Mouse (Mus musculus): ENCODE results near the gene Ttc14.

Ttc14 gene

DNA sequence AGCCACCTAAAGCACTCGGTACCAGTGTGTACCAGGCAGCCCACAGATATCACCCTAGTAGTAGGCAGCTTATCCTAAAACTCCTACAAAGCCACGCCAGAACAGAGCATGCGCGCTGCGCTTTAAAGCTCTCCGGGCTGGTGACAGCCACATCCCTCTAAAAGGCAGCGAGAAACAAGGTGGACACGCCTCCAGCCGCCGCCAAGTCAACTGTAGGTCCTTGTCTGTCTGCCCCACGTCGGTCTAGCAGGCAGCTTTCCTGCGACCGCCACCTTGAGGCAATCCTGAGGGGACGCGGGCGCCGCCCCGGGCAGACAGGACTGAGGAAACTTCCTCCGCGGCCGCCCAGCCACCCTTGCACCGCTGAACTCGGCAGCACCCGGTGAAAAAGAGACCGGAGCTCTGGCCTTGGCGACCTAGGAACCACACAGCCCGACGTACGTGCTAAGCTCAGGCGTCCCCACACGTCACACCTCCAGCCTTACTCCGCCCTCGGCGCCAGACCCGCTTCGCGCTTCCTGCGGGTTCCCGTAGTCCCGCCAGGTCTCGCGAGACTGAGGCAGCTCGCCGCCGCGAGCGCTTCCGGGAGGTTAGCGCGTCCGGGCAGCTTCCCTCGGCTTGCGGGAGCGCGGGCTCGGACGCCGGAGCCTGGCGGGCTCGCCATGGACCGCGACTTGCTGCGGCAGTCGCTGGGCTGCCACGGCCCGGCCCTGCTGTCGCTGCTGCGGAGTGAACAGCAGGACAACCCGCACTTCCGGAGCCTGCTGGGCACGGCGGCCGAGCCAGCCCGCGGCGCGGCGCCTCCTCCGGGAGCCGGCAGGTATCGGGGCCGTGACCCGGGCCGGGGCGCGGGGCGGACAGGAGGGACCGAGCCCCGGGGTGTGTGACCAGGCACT is at the start of gene Ttc14:
Gene Ttc14 (plus strand): TSS at position 216 of the 896 bp plus-strand sequence.
- in situ Hi-C loops (cut with MboI; ENCODE audit: low sequenced_read_pairs): loop anchor here (25.0 kb wide), 2 partner anchors 838 to 1063 kb away; partner anchors contain the start of genes Mrpl47 and Ndufb5

DNA sequence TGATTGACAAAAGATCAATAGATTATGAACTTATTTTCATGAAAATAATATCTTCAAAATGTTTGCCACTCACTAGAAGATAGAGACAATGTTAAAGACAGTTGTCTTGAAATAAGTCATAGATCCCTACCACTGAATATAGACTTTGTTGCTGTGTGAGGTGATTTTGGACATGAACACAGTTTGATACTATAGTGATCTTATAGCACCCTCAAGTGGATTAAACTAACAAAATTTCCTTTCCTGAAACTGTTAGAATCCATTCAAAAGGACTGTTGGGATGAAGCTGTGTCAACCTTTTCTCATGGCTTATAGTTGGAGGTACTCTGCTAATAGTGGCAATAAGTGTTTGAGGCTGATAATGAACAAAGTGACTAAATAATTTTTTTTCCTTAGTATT is 8.7 kb upstream of the Ttc14 start:
- in situ Hi-C loops (cut with MboI; ENCODE audit: low sequenced_read_pairs): loop anchor here (25.0 kb wide), 1 partner anchor 829 kb away; no protein-coding TSS in a partner anchor

DNA sequence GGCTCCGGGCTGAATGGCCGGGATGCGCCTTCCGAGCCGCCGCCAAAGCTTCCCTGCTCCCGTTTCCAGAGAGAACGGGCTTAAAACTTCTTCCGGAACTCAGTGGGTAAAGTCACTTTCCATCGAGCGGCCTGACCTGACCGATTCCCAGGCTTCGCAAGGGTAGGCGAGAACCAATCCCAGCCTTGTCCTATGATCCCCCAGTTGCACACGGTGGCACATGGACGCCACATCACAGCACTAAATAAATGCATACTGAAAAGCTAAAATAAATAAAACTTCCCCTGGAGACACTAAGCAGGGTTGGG is 835 bp downstream of the Ttc14 start:
- in situ Hi-C loops (cut with MboI; ENCODE audit: low sequenced_read_pairs): loop anchor here (25.0 kb wide), 1 partner anchor 1063 kb away; the partner anchor contains the start of genes Mrpl47 and Ndufb5

DNA sequence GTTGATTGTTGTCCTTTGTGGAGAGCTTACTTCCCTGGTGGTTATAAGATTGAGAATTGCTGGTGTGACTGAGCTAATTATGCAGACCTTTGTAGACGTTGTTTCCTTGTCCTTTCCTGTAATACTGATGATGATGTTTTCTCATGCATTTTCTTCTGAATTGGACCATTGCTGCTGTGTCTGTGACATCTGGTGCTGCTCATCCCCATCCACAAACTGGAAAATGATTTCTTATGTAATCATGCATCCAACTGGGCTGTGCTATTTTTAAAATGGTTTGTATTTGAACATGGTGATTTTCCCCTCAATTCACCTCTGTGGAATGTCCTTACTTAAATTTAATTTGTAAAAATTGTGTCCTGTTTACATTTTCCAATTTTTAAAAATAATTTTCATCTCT is 7.5 kb downstream of the Ttc14 start:
- in situ Hi-C loops (cut with MboI; ENCODE audit: low sequenced_read_pairs): loop anchor here (25.0 kb wide), 1 partner anchor 1070 kb away; the partner anchor contains the start of genes Mrpl47 and Ndufb5

DNA sequence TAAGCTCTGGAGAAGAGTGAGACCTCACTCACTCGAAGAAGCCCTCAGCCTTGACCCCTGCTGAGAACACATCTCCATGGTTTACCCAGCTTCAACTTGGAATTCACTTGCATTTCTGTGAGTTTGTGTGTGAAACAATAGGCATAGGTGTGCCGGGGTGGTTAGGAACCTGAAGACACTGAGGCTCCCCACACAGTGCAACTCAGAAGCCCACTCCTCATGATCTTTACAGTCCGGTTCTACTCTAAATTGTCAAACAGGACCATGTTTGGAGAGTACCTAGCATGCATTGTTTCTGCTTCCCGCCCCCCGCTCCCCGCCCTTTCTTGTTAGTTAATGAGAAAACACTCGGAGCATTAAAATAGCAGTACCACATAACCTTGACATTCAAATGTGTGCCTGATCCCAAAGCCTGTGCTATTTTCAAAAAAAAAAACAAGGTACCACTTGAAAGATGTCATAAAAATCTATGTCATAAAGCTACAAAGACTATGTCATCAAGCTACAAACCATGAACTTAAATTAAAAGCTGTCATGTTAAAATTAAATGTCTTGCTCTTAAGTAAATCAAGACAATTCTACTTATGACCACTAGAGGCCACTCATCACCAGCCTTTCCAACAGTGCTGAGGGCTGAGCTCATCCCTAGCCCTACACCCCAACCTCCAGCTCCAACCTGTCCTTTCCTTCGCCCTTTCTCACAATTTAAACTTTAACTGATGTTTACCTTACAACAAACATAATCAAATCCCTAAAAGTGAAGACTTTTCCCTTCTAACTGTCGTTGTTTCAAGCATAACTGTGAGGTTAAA is 24.7 kb downstream of the Ttc14 start:
- in situ Hi-C loops (cut with MboI; ENCODE audit: low sequenced_read_pairs): loop anchor here (25.0 kb wide), 1 partner anchor 1087 kb away; the partner anchor contains the start of genes Mrpl47 and Ndufb5

DNA sequence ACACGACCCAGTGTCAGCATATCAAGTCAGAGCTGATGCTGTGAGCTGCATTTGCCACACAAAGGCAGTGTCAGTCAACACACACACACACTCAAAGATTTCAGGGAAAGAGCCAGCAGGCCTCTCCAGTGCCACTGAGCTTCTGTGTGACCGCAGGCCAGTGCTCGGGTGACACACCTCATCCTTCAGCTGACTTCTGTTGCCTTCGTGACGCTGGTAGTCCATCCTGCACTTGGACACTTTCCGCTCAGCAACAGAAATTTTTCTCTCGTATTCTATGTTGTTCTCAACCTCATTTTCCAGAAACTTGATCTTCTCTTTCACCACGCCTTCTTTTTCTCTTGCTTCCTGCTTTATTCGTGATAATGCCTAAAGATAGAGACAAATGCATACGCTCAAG is 32.7 kb downstream of the Ttc14 start:
- in situ Hi-C loops (cut with MboI; ENCODE audit: low sequenced_read_pairs): no loop called here

DNA sequence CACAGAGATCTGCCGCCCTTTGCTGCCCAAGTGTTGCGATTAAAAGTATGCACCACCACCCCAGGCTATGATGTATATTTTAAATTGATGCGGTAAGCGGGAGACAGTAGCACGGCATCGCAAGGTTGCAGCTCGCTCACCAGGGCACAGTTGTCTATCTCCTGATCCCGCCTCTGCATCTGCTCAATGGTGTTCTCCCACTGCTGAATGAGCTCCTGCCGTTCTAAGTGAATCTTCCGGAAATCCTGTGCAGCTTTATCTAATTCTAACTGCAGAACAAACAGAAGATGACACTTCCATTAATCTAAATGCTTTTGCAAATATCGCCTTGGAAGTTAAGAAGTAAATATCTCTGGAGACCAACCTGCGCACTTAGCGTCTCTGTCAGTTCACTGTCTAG is 36.9 kb downstream of the Ttc14 start:
- in situ Hi-C loops (cut with MboI; ENCODE audit: low sequenced_read_pairs): no loop called here

DNA sequence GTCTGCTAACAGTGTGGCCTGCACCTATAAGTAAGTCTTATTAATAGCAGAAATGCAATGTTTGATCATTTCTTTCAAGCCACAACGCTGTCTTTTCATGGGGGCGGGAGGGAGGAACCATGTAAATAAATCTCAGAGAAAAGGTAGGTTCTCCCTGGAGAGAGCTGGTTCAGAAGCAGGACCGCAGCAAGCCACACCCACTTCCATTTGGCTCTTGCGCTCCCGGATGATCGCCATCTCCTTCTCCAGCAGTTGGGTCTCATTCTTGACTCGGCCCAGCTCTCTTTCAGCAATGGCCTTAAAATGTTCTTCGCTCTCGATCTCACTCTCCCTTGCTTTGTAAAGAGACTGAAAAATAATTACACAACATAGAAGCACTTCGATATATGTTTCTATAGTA is 39.2 kb downstream of the Ttc14 start:
- in situ Hi-C loops (cut with MboI; ENCODE audit: low sequenced_read_pairs): no loop called here

DNA sequence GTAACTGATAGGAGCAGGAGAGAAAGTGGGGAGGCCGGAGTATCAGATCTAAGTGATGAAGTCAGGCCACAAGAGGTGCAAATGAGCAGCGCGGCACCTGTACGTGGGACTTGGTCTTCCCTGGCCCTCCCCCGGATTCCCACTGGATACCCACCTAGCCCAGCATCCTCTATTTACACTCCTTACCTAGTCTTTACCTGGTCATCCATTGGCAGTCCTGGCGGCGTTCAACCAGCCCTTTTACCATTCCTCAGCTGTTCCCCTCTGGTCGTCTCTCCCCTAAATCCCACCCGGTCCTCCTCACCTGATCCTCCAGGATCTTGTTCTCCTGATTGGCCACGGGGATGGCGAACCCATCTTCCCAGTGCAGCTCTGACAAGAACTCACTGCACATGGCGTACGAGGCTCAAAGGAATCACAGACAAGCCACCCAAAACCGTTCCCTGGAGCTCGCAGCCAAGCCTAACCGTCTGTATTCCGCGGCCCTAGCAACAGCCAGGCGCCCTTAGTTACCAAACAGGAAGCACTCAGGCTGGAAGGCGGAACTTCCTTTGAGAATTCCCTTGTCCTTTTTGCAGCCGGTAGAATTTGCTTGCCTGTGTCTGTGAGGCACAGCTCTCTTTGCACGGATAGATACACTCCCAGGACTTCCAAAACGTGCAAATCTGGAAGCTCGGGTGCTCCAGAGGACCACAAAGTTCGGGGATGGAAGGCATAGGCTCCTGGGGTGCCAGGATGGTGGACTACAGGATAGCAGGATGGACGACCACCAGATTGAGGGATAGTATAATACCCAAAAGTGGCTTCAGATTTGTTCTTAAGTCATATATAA is 44.4 kb downstream of the Ttc14 start, which contains the start of gene Ccdc39:
Gene Ccdc39 (minus strand): TSS at position 510 of the 832 bp plus-strand sequence.
- in situ Hi-C loops (cut with MboI; ENCODE audit: low sequenced_read_pairs): no loop called here

DNA sequence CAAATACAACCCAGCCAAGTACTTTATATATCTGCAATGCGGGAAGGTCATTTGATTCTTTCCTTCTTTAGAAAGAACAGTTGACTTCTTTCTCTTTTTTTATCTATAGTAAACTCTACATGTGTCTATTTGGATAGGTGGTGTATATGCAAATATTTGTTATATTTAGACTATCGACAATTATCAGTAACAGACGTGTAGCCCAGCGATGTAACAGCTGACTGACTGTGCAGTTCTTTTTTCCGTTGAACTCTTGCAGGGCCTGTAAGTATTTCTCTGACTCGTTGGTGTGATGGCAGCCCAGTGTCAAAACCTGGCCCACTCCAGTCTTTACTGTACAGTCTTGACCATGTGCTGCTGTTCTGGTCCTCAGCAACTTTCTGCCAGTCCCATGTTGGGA is 47.0 kb downstream of the Ttc14 start:
- in situ Hi-C loops (cut with MboI; ENCODE audit: low sequenced_read_pairs): no loop called here

DNA sequence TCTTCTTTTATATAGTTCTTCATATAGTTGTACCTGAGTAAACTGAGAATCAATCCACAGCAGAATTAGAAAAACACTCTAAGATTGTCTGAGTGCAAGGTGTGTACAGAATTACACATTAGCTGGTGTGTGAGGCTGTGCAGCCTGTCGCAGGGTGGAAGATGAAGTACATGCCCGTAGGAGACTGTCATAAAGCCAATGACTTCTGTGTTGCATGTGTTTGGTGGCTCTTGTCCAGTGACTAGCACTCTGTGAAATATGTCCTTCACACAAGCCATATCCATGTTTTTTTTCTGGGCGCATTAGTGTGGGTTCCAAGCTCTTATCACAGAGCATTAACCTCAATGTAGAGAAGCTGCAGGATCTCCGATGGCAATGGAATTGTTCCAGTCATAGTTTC is 51.2 kb downstream of the Ttc14 start:
- in situ Hi-C loops (cut with MboI; ENCODE audit: low sequenced_read_pairs): no loop called here

DNA sequence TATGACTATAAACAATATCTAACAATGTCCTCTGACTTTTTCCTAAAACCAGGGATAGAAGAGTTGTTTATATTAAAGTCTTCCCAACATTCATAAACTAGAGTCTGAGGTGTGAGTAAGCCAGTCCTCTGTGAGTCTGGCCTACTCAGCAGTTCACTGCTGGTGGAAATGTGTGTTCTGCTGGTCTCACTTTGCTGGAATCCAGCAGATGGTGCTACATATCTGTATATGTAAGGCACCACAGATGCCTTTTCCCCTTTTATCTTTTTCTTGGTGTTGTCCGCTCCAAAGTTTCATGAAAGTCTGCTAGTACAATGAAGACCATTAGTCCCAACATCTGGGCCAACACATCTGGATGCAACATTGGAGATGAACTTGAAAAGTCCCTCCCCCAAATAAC is 53.4 kb downstream of the Ttc14 start:
- in situ Hi-C loops (cut with MboI; ENCODE audit: low sequenced_read_pairs): no loop called here

DNA sequence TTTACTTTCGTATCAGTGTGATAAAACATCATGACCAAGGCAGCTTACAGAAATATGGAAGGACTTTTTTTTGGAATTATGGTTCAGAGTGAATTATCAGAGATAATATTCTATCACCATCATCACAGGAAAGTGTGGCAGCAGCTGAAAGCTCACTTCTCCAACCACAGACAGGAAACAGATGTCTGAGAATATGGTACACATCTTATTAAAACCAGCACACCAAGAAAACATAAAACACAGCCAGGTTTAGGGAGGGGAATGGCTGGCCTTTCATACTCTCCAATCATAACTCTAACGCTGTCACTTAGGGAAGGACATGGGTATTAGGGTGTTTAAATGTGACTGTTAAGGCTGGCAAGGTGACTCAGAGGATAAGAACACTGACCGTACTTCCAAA is 59.3 kb downstream of the Ttc14 start:
- in situ Hi-C loops (cut with MboI; ENCODE audit: low sequenced_read_pairs): no loop called here

DNA sequence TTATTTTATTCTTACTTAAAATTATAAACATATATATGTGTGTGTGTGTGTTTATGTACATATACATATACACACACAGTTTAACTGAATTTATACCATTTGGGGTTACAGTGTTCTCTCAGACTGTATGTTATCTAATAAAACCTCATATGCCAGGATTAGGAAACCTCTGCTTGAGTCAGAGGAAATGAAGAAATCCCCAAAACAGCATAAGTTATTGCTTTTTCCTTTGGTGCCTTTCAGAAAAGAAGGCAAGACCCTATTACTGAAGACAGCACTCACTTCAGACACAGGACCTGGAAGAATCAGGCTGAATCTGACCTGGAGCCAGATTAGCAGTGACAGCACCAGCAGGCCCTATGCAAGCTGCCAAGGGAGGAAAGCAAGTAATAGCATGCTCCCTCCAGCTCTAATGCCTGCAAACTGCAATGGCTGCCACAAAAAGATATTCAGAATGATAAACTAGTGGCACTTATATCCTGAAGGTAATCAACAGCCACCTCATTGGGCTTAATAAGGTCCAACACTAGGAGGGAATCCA is 64.4 kb downstream of the Ttc14 start:
- in situ Hi-C loops (cut with MboI; ENCODE audit: low sequenced_read_pairs): no loop called here
